Mouse (Mus musculus) layer of hippocampus, adult 8-10 months (tissue): ENCODE results near the gene Hddc2. TPM values are rescaled to one million over a fixed set of nuclear protein-coding genes. Genes with fewer than 3 reads are reported as not detected.

ENCODE experiments used
- DNase-seq, 2 experiments: peaks; one replicate each; pipeline ENCODE4 v3.0.0; 2022; ENCODE audit warnings: low spot score in 2 of 2
- total RNA-seq, 4 experiments: library from RNA; stranded (reverse); gene quantifications; 2 replicates each; pipeline ENCODE4 v1.2.4; 2022

Hddc2 gene
- 10 to 100 TPM; 17.6 to 24.6 (median 21.8) TPM for total RNA-seq

- DNase-seq = peak; percentile 30 to 56
Measured at GRCm38 (mm10) chr10:31312865-31313848, at the start of gene Hddc2. Gene Hddc2 (plus strand): TSS chr10:31313383.

- no peak for DNase-seq
Measured at GRCm38 (mm10) chr10:31272738-31273137, 40.4 kb upstream of the Hddc2 start.

- DNase-seq = no peak
Measured at GRCm38 (mm10) chr10:31273171-31273570, 40.0 kb upstream of the Hddc2 start.

- no peak for DNase-seq
Measured at GRCm38 (mm10) chr10:31287787-31288186, 25.4 kb upstream of the Hddc2 start.

- no peak for DNase-seq
Measured at GRCm38 (mm10) chr10:31288697-31289390, 24.3 kb upstream of the Hddc2 start.

- DNase-seq = no peak
Measured at GRCm38 (mm10) chr10:31295705-31296104, 17.5 kb upstream of the Hddc2 start.

GRCm38 (mm10) chr10:31296458-31296857, 16.7 kb upstream of the Hddc2 start:
- no peak for DNase-seq

- DNase-seq = no peak
Measured at GRCm38 (mm10) chr10:31297106-31297505, 16.1 kb upstream of the Hddc2 start.

GRCm38 (mm10) chr10:31298263-31298662, 14.9 kb upstream of the Hddc2 start:
- no peak for DNase-seq

GRCm38 (mm10) chr10:31298921-31299574, 14.1 kb upstream of the Hddc2 start:
- DNase-seq = peak; percentile 29 to 66

GRCm38 (mm10) chr10:31300292-31300691, 12.9 kb upstream of the Hddc2 start:
- no peak for DNase-seq

GRCm38 (mm10) chr10:31303446-31303845, 9.7 kb upstream of the Hddc2 start:
- DNase-seq = no peak

GRCm38 (mm10) chr10:31307024-31307598, 6.1 kb upstream of the Hddc2 start:
- no peak for DNase-seq

- DNase-seq = no peak
Measured at GRCm38 (mm10) chr10:31318491-31318890, 5.3 kb downstream of the Hddc2 start.

- DNase-seq = no peak
Measured at GRCm38 (mm10) chr10:31329436-31329835, 16.3 kb downstream of the Hddc2 start.

GRCm38 (mm10) chr10:31330286-31330962, 17.2 kb downstream of the Hddc2 start:
- DNase-seq = no peak

GRCm38 (mm10) chr10:31331225-31331775, 18.1 kb downstream of the Hddc2 start:
- DNase-seq = no peak

- peak in 1 of 2 experiments; percentile 7 for DNase-seq
Measured at GRCm38 (mm10) chr10:31336432-31336831, 23.2 kb downstream of the Hddc2 start.

GRCm38 (mm10) chr10:31346401-31346800, 33.2 kb downstream of the Hddc2 start:
- no peak for DNase-seq

- DNase-seq = no peak
Measured at GRCm38 (mm10) chr10:31351056-31351455, 37.9 kb downstream of the Hddc2 start.
